Mouse (Mus musculus): ENCODE measurements at regions not wholly inside any gene's neighbourhood (a gene's known extent, or its start where the extent isn't known, plus 50 kb on each side); places are given as distances from the start of the nearest gene placed in this dataset.

GRCm38 (mm10) chr1:69470614-69471250 lies 216.3 kb downstream of the Ikzf2 start:
- TF ChIP-seq CTCF (IDR thresholded peaks at IDR 0.05; ENCODE audit: low read depth, low read length): no peak
- no peak for TF ChIP-seq POLR2A (IDR thresholded peaks at IDR 0.05; ENCODE audit: borderline replicate concordance, low read depth, low read length)
